Mouse (Mus musculus) E14TG2a.4 (cell line): ENCODE measurements around the gene Gm17571.

ENCODE experiments used
- CTCF ChIP-seq: conservative IDR thresholded peaks from 2 replicates; pipeline ENCODE4 v1.5.1; 2014; ENCODE audit warnings: low read length
- NANOG ChIP-seq: IDR thresholded peaks from 2 replicates; pipeline ENCODE4 v1.6.1; 2014; ENCODE audit warnings: borderline replicate concordance, low read length, mixed read lengths
- POU5F1 ChIP-seq: IDR thresholded peaks from 2 replicates; pipeline ENCODE4 v1.6.1; 2014; ENCODE audit warnings: low read length, borderline replicate concordance

- TF ChIP-seq CTCF (no peak), NANOG (no peak), POU5F1 (no peak)
These were observed 5.6 kb downstream of the Gm17571 start for GRCm38 (mm10) chr9:13440911-13441310.
